Mouse (Mus musculus) left cerebral cortex, adult 11 months (tissue): ENCODE data around the gene Dmxl2.

Source experiments
- DNase-seq: peaks from one replicate; pipeline ENCODE4 v3.0.0; 2022; ENCODE audit warnings: low spot score

The Dmxl2 gene

GRCm38 (mm10) chr9:54501453-54502110 lies at the start of gene Dmxl2:
Gene Dmxl2, minus strand, starts transcription at chr9:54501626.
- DNase-seq = peak; percentile 86

GRCm38 (mm10) chr9:54549433-54549832 lies 48.0 kb upstream of the Dmxl2 start:
- DNase-seq = no peak

- DNase-seq = no peak
These were observed 46.1 kb upstream of the Dmxl2 start for GRCm38 (mm10) chr9:54547536-54547935.

GRCm38 (mm10) chr9:54544954-54545315 lies 43.5 kb upstream of the Dmxl2 start:
- no peak for DNase-seq

- DNase-seq = no peak
These were observed 43.0 kb upstream of the Dmxl2 start for GRCm38 (mm10) chr9:54544212-54544953.

- no peak for DNase-seq
These were observed 39.4 kb upstream of the Dmxl2 start for GRCm38 (mm10) chr9:54540801-54541200.

GRCm38 (mm10) chr9:54538684-54539083 lies 37.3 kb upstream of the Dmxl2 start, which contains the start of gene Sh2d7:
Gene Sh2d7, plus strand, starts transcription at chr9:54538984.
- DNase-seq = no peak

- DNase-seq = no peak
These were observed 36.8 kb upstream of the Dmxl2 start for GRCm38 (mm10) chr9:54538244-54538643.

GRCm38 (mm10) chr9:54537480-54537879 lies 36.1 kb upstream of the Dmxl2 start:
- DNase-seq = no peak

GRCm38 (mm10) chr9:54537030-54537429 lies 35.6 kb upstream of the Dmxl2 start:
- DNase-seq = no peak

GRCm38 (mm10) chr9:54536236-54536635 lies 34.8 kb upstream of the Dmxl2 start:
- no peak for DNase-seq

- peak; percentile 45 for DNase-seq
These were observed 32.5 kb upstream of the Dmxl2 start for GRCm38 (mm10) chr9:54533975-54534374.

- no peak for DNase-seq
These were observed 31.5 kb upstream of the Dmxl2 start for GRCm38 (mm10) chr9:54532926-54533325.

- no peak for DNase-seq
These were observed 30.0 kb upstream of the Dmxl2 start for GRCm38 (mm10) chr9:54531421-54531820.

GRCm38 (mm10) chr9:54530836-54531235 lies 29.4 kb upstream of the Dmxl2 start:
- DNase-seq = no peak

- no peak for DNase-seq
These were observed 28.5 kb upstream of the Dmxl2 start for GRCm38 (mm10) chr9:54529950-54530349.

GRCm38 (mm10) chr9:54527694-54528093 lies 26.3 kb upstream of the Dmxl2 start:
- no peak for DNase-seq

- no peak for DNase-seq
These were observed 18.9 kb upstream of the Dmxl2 start for GRCm38 (mm10) chr9:54520286-54520685.

- peak; percentile 62 for DNase-seq
These were observed 17.5 kb upstream of the Dmxl2 start for GRCm38 (mm10) chr9:54518921-54519320.

GRCm38 (mm10) chr9:54515991-54516390 lies 14.6 kb upstream of the Dmxl2 start:
- no peak for DNase-seq

GRCm38 (mm10) chr9:54502873-54503272 lies 1.4 kb upstream of the Dmxl2 start:
- no peak for DNase-seq

- no peak for DNase-seq
These were observed 677 bp upstream of the Dmxl2 start for GRCm38 (mm10) chr9:54502111-54502495.

GRCm38 (mm10) chr9:54500832-54501452 lies 484 bp downstream of the Dmxl2 start:
- DNase-seq = no peak
